Mouse (Mus musculus) intestine, postnatal 0 days (tissue): ENCODE data around the gene Cpsf3. TPM values are rescaled to one million over a fixed set of nuclear protein-coding genes. Genes with fewer than 3 reads are reported as not detected.

ENCODE experiments used
- ATAC-seq: fragments of 200-750 bp; cut with Nextera tagmentation; 2 replicates; pipeline ENCODE4 v1.8.0; 2017; ENCODE audit warnings: mild to moderate bottlenecking, moderate TSS enrichment, moderate library complexity
- H3K27ac ChIP-seq: fragments of 300-500 bp; sonication (generic); 2 replicates; pipeline ENCODE4 v1.5.1; 2014; ENCODE audit warnings: mild to moderate bottlenecking, low read depth, low read length, moderate library complexity
- H3K27me3 ChIP-seq: fragments of 300-500 bp; sonication (generic); replicated peaks from 2 replicates; pipeline ENCODE4 v1.6.1; 2014; ENCODE audit warnings: low read length, mixed read lengths; ENCODE audit not compliant: control insufficient read depth, insufficient read depth
- H3K36me3 ChIP-seq: fragments of 300-500 bp; sonication (generic); 2 replicates; pipeline ENCODE4 v1.6.1; 2014; ENCODE audit warnings: mild to moderate bottlenecking, moderate library complexity; ENCODE audit not compliant: control insufficient read depth, insufficient read depth
- H3K4me1 ChIP-seq: fragments of 300-500 bp; sonication (generic); replicated peaks from 2 replicates; pipeline ENCODE4 v1.6.1; 2014; ENCODE audit warnings: antibody characterized with exemption, low read length, mixed read lengths; ENCODE audit not compliant: control insufficient read depth, insufficient read depth
- H3K4me2 ChIP-seq: fragments of 300-500 bp; sonication (generic); replicated peaks from 2 replicates; pipeline ENCODE4 v1.6.1; 2014; ENCODE audit warnings: low read depth, mild to moderate bottlenecking, moderate library complexity
- H3K4me3 ChIP-seq: fragments of 300-500 bp; sonication (generic); 2 replicates; pipeline ENCODE4 v1.5.1; 2014; ENCODE audit warnings: low read depth, low read length
- H3K9ac ChIP-seq: fragments of 300-500 bp; sonication (generic); 2 replicates; pipeline ENCODE4 v1.6.1; 2014; ENCODE audit warnings: mild to moderate bottlenecking, low read depth, low read length
- H3K9me3 ChIP-seq: fragments of 300-500 bp; sonication (generic); 2 replicates; pipeline ENCODE4 v1.6.1; 2016; ENCODE audit warnings: mixed run types; ENCODE audit not compliant: control insufficient read depth
- CTCF ChIP-seq: sonication (generic); IDR thresholded peaks from 2 replicates; pipeline ENCODE4 v1.5.1; 2016; ENCODE audit warnings: low read depth, mild to moderate bottlenecking, control low read depth, antibody characterized with exemption, moderate library complexity
- WGBS: fragments of 180-500 bp; shearing (Covaris S2); extraction: QIAGEN DNeasy Blood & Tissue Kit; methylation state at CpG from one replicate; pipeline ENCODE4 v1.1.7; 2014; 5-methylcytosine and 5-hydroxymethylcytosine counted together
- polyA plus RNA-seq: library from polyadenylated mRNA; unstranded; fragments of >200 nt; fragmentation: Nextera tagmentation; extraction: Ambion mirVana; gene quantifications from 2 replicates; pipeline ENCODE4 v1.2.1, GENCODE M21; 2015

Gene Cpsf3
- polyA plus RNA-seq, 1 experiment from 2014 or later: 41.6 TPM

DNA sequence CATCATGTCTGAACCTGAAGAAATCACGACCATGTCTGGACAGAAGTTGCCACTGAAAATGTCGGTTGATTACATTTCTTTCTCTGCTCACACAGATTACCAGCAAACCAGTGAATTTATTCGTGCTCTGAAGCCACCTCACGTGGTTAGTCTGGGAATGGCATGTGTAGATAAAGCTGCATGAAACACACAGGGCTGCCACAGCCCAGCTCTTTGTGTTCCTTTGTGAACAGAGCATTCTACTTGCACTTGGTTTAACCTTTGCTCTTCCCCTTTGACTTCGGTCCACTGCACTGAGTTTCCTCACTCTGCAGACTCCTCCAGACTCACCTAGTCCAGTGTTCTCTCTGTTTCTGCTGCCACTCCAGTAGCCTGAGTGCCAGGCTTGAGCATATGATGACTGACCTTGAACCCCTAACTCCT lies 17.2 kb downstream of the Cpsf3 start:
- ATAC-seq: peak; percentile 63
- Histone ChIP-seq H3K36me3 (peaks cover 70% of the 10 kb centered on the region), H3K4me2 (no peak overlapping the region), H3K27me3 (no peaks in the 10 kb centered on the region), H3K9ac (no peak overlapping the region), H3K4me1 (no peaks in the 10 kb centered on the region), H3K27ac (no peak overlapping the region), H3K4me3 (no peak overlapping the region), H3K9me3 (no peaks in the 10 kb centered on the region)
- peak; percentile 37 for TF ChIP-seq CTCF
- WGBS: 38% methylated on average over 5 of the region's 5 CpGs

- H3K4me1 ChIP-seq: no peaks in the 10 kb centered on the region
- H3K4me3 ChIP-seq: no peak overlapping the region
- H3K36me3 ChIP-seq: peaks cover 76% of the 10 kb centered on the region
- 87% methylated on average over 4 of the region's 4 CpGs for WGBS
- ATAC-seq: no peak
- no peak overlapping the region for H3K4me2 ChIP-seq
- H3K27ac ChIP-seq: no peak overlapping the region
- no peaks in the 10 kb centered on the region for H3K9me3 ChIP-seq
- no peak overlapping the region for H3K9ac ChIP-seq
- TF ChIP-seq CTCF: no peak
- H3K27me3 ChIP-seq: no peaks in the 10 kb centered on the region
These were observed 20.6 kb downstream of the Cpsf3 start for GRCm38 (mm10) chr12:21305741-21306140.

DNA sequence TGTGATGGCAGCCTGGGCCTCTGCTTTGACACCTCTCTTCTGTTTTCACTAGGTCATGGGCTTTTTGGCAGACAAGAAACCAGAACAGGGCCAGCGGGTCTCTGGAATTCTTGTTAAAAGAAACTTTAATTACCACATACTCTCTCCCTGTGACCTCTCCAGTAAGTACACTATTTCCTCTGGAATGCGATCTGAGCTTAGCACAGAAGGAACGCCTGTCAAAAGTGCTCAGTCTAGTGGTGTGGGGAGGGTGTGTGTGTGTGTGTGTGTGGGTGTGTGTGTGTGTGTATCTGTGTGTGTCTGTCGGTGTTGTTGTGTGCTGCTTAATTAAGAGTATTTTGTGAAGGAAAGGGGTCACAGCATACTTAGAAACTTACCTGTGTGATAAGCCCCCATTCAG lies 21.5 kb downstream of the Cpsf3 start:
- no peaks in the 10 kb centered on the region for H3K9me3 ChIP-seq
- WGBS: 92% methylated on average over 4 of the region's 4 CpGs
- H3K4me2 ChIP-seq: no peak overlapping the region
- H3K9ac ChIP-seq: no peak overlapping the region
- no peak for TF ChIP-seq CTCF
- no peak overlapping the region for H3K4me3 ChIP-seq
- H3K27me3 ChIP-seq: no peaks in the 10 kb centered on the region
- H3K27ac ChIP-seq: no peak overlapping the region
- peaks cover 79% of the 10 kb centered on the region for H3K36me3 ChIP-seq
- H3K4me1 ChIP-seq: no peaks in the 10 kb centered on the region
- ATAC-seq: no peak

DNA sequence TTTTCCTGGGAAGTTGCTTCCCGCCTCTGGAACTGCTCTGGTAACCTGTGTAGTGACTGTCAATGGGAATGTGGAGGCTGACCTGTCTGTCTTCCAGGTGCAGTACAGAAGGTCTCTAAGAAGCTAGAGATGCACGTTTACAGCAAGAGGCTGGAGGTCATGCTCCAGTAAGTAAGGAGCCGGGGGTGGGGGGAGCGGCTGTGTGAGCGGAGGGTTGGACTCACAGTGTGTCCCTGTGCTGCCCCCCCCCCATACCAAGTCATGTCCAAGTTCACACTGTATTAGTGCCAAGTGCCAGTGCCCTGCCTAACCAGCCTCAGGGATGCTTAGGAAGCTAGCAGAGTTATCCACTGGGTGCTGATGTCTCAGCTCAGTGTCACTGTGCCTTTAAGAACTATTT lies 27.0 kb downstream of the Cpsf3 start:
- H3K4me3 ChIP-seq: no peak overlapping the region
- H3K27me3 ChIP-seq: no peaks in the 10 kb centered on the region
- H3K27ac ChIP-seq: no peak overlapping the region
- no peak overlapping the region for H3K9ac ChIP-seq
- H3K36me3 ChIP-seq: peaks cover 75% of the 10 kb centered on the region
- no peaks in the 10 kb centered on the region for H3K9me3 ChIP-seq
- TF ChIP-seq CTCF: no peak
- H3K4me1 ChIP-seq: peaks cover 2% of the 10 kb centered on the region; the same call in 1 of the 2 replicates
- ATAC-seq: no peak
- H3K4me2 ChIP-seq: no peak overlapping the region
- 81% methylated on average over 5 of the region's 5 CpGs for WGBS

DNA sequence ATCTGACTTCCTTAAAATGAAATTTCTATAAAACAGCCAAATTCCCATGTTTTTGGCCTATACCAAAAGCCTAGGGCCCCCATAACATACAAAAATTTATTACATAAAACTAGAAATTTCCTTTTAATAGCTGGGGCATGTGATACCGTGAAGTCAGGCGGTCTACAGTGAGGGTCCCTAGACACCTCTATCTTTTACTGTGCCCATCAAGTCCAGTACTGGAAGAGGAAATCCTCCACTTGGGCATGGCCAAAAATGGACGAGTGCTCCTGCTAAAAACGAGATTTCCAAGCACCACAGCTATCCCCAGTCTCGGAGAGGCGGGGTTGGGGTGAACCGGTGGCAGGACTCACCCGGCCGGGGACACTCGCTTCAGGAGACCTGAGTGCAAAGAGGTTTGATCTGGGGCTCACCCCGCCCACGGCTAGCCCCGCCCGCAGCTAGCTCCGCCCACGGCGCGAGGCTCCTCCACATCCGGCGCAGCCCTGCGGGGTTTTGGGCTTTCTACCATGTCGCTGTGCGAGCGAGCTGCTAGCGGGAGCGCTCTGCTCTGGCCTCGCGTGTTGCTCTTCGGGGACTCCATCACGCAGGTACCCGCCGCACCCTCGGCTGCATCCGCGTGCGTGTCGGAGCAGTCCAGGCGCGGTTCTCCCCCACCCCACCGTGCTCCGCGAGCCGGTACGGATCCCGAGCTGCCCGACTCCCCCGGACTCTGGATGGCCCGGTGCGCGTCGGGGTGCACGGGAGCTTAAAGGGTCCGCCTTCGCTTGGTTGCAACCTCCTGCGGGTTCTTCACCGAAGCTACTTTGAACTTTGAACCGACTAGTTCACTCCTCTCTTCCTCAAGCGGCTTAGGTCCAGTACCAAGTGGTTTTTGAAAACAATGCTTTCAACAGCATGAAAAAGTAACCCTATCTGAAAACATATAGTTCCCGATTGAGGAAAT lies 31.0 kb downstream of the Cpsf3 start, which contains the start of gene Iah1:
Iah1 (plus strand) TSS at position 467 of the 946 bp plus-strand sequence.
- H3K4me1 ChIP-seq: peaks cover 4% of the 10 kb centered on the region; the same call in 1 of the 2 replicates
- H3K4me2 ChIP-seq: peak within 1 kb of the TSS; percentile 85
- 2% methylated on average over 59 of the region's 59 CpGs for WGBS
- peak within 1 kb of the TSS; percentile 91 for H3K27ac ChIP-seq
- H3K9me3 ChIP-seq: no peaks in the 10 kb centered on the region
- peak within 1 kb of the TSS; percentile 79 for H3K4me3 ChIP-seq
- TF ChIP-seq CTCF: no peak
- H3K36me3 ChIP-seq: peaks cover 60% of the 10 kb centered on the region
- peak within 1 kb of the TSS; percentile 70 for H3K9ac ChIP-seq
- peak; percentile 92 for ATAC-seq
- no peaks in the 10 kb centered on the region for H3K27me3 ChIP-seq

- no peak for ATAC-seq
- Histone ChIP-seq H3K27ac (peak overlapping the region; percentile 91), H3K9me3 (no peaks in the 10 kb centered on the region), H3K27me3 (no peaks in the 10 kb centered on the region), H3K36me3 (peaks cover 60% of the 10 kb centered on the region), H3K9ac (peak overlapping the region; percentile 70), H3K4me1 (peaks cover 4% of the 10 kb centered on the region; the same call in 1 of the 2 replicates), H3K4me2 (peak overlapping the region; percentile 85), H3K4me3 (peak overlapping the region; percentile 79)
- no peak for TF ChIP-seq CTCF
- 17% methylated on average over 7 of the region's 7 CpGs for WGBS
These were observed 31.7 kb downstream of the Cpsf3 start for GRCm38 (mm10) chr12:21316869-21317265.
